Mouse (Mus musculus) stomach, embryonic 14.5 days (tissue): ENCODE results near the gene Trp53tg5. TPM values are rescaled to one million over a fixed set of nuclear protein-coding genes. Genes with fewer than 3 reads are reported as not detected.

Experiments used
- ATAC-seq: fragments of 200-750 bp; cut with Nextera tagmentation; 2 replicates; pipeline ENCODE4 v1.8.0; 2017; ENCODE audit warnings: low read depth, moderate TSS enrichment; ENCODE audit not compliant: insufficient number of reproducible peaks, insufficient read depth, low FRiP score
- H3K27ac ChIP-seq: fragments of 300-500 bp; sonication (generic); 2 replicates; pipeline ENCODE4 v1.5.1; 2014; ENCODE audit warnings: mild to moderate bottlenecking, low read length, moderate library complexity, mixed read lengths
- H3K27me3 ChIP-seq: fragments of 300-500 bp; sonication (generic); 2 replicates; pipeline ENCODE4 v1.6.1; 2014; ENCODE audit warnings: low read length, control low read depth, mixed read lengths; ENCODE audit not compliant: control insufficient read depth, insufficient read depth
- H3K36me3 ChIP-seq: fragments of 300-500 bp; sonication (generic); 2 replicates; pipeline ENCODE4 v1.6.1; 2014; ENCODE audit warnings: mild to moderate bottlenecking, control low read depth, low read length, moderate library complexity, mixed read lengths; ENCODE audit not compliant: control insufficient read depth, insufficient read depth
- H3K4me1 ChIP-seq: fragments of 300-500 bp; sonication (generic); 2 replicates; pipeline ENCODE4 v1.6.1; 2014; ENCODE audit warnings: low read length, control low read depth, mixed read lengths; ENCODE audit not compliant: control insufficient read depth, insufficient read depth
- H3K4me2 ChIP-seq: fragments of 300-500 bp; sonication (generic); replicated peaks from 2 replicates; pipeline ENCODE4 v1.6.1; 2014; ENCODE audit warnings: low read depth, low read length, control low read depth
- H3K4me3 ChIP-seq: fragments of 300-500 bp; sonication (generic); 2 replicates; pipeline ENCODE4 v1.5.1; 2014; ENCODE audit warnings: low read depth, low read length, control low read depth
- H3K9ac ChIP-seq: fragments of 300-500 bp; sonication (generic); replicated peaks from 2 replicates; pipeline ENCODE4 v1.6.1; 2014; ENCODE audit warnings: low read depth, mild to moderate bottlenecking, control low read depth, low read length, moderate library complexity, mixed read lengths
- H3K9me3 ChIP-seq: fragments of 300-500 bp; sonication (generic); 2 replicates; pipeline ENCODE4 v1.6.1; 2016; ENCODE audit warnings: low read depth, low read length, control low read depth; ENCODE audit not compliant: control insufficient read depth
- WGBS: fragments of 180-500 bp; shearing (Covaris S2); extraction: QIAGEN DNeasy Blood & Tissue Kit; methylation state at CpG from one replicate; pipeline ENCODE4 v1.1.7; 2014; 5-methylcytosine and 5-hydroxymethylcytosine counted together
- polyA plus RNA-seq: library from polyadenylated mRNA; unstranded; fragments of >200 nt; fragmentation: Nextera tagmentation; extraction: Ambion mirVana; gene quantifications from 2 replicates; pipeline ENCODE4 v1.2.1, GENCODE M21; 2014

The Trp53tg5 gene
- polyA plus RNA-seq, 1 experiment from 2014 or later, result not detected

DNA sequence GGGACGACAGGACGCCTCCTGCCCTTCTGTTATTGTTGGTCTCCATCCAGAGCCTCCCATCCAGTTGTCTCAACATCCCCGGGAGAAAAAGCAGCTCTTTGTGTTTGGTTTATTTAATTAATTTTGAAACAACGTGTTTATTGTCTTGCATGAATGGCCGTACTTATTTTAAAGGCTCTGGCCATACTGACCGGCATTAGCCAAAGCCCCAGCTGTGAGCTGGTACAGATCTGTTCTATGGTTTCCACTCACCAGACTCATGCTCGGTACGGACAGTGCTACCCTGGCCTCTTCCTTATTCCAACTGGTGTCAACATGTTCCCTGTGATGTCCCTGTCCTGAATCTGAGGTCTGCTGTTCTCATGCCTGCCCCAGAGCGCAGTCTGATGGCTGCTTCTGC lies 42.4 kb upstream of the Trp53tg5 start:
- no peak for ATAC-seq
- Histone ChIP-seq H3K4me3 (no peak overlapping the region), H3K9ac (no peak overlapping the region), H3K27ac (no peak overlapping the region), H3K27me3 (no peaks in the 10 kb centered on the region), H3K9me3 (no peaks in the 10 kb centered on the region), H3K36me3 (no peaks in the 10 kb centered on the region), H3K4me2 (no peak overlapping the region), H3K4me1 (peaks cover 8% of the 10 kb centered on the region)
- 78% methylated on average over 9 of the region's 9 CpGs for WGBS

- no peaks in the 10 kb centered on the region for H3K36me3 ChIP-seq
- H3K27me3 ChIP-seq, result no peaks in the 10 kb centered on the region
- H3K4me2 ChIP-seq, result no peak overlapping the region
- no peak overlapping the region for H3K27ac ChIP-seq
- ATAC-seq, result no peak
- H3K9ac ChIP-seq, result no peak overlapping the region
- H3K9me3 ChIP-seq, result no peaks in the 10 kb centered on the region
- H3K4me3 ChIP-seq, result no peak overlapping the region
- H3K4me1 ChIP-seq, result peaks cover 8% of the 10 kb centered on the region
- WGBS, result 77% methylated on average over 3 of the region's 3 CpGs
These were observed 41.4 kb upstream of the Trp53tg5 start for GRCm38 (mm10) chr2:164514916-164515315.

- Histone ChIP-seq H3K27me3 (no peaks in the 10 kb centered on the region), H3K9ac (no peak overlapping the region), H3K4me3 (no peak overlapping the region), H3K27ac (no peak overlapping the region), H3K4me1 (peaks cover 1% of the 10 kb centered on the region; the same call in 1 of the 2 replicates), H3K9me3 (no peaks in the 10 kb centered on the region), H3K4me2 (no peak overlapping the region), H3K36me3 (no peaks in the 10 kb centered on the region)
- ATAC-seq, result no peak
- WGBS, result 71% methylated on average over 8 of the region's 8 CpGs
These were observed 39.9 kb upstream of the Trp53tg5 start for GRCm38 (mm10) chr2:164513389-164513788.

DNA sequence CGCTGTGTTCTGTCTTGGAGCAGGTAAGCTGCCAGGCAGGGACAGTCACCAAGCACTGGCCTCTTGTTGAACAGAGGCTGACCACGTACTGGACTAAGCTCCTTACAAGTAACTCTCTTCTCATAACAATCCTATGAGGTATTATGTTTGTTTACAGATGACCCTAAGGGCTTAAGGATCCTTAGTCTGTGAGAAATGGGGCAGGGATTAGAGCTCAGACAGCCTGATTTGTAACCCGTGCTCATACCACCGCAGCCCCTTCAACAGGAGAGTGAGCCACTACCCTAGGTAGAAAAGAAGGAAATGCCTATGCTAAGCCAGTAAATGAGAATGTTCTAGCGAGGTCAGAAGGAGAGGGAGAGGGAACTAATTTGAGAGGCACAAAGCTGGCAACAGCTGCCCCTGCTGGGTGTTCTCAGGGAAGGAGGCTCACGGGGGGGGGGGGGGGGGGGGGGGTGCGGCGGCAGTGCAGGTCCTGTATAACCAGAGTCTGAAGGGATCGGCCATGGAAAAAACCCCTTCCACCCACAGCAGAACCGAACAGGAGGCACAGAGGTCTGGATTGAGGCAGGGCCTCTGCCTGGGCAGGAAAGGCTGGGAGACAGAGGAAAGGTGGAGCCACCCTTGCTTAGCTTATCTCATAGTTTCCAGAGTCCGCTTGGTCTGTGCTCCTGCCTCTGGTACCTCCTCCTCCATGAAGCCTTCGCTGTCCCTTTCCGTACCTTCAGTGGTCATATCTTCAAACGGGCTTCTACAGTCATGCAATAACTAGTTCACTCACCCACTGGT lies 38.8 kb upstream of the Trp53tg5 start:
- H3K4me2 ChIP-seq, result no peak overlapping the region
- no peak overlapping the region for H3K27ac ChIP-seq
- H3K27me3 ChIP-seq, result no peaks in the 10 kb centered on the region
- no peaks in the 10 kb centered on the region for H3K4me1 ChIP-seq
- no peaks in the 10 kb centered on the region for H3K36me3 ChIP-seq
- no peak overlapping the region for H3K9ac ChIP-seq
- no peak for ATAC-seq
- H3K9me3 ChIP-seq, result no peaks in the 10 kb centered on the region
- H3K4me3 ChIP-seq, result no peak overlapping the region
- WGBS, result 51% methylated on average over 12 of the region's 14 CpGs

GRCm38 (mm10) chr2:164510621-164511190 lies 37.2 kb upstream of the Trp53tg5 start:
- ATAC-seq, result no peak
- WGBS, result 41% methylated on average over 4 of the region's 5 CpGs
- no peak overlapping the region for H3K27ac ChIP-seq

GRCm38 (mm10) chr2:164507811-164508210 lies 34.3 kb upstream of the Trp53tg5 start:
- Histone ChIP-seq H3K4me1 (no peaks in the 10 kb centered on the region), H3K4me2 (no peak overlapping the region), H3K9ac (no peak overlapping the region), H3K27ac (no peak overlapping the region), H3K27me3 (no peaks in the 10 kb centered on the region), H3K36me3 (peaks cover 29% of the 10 kb centered on the region), H3K9me3 (peaks cover 9% of the 10 kb centered on the region; the same call in 1 of the 2 replicates), H3K4me3 (no peak overlapping the region)
- 89% methylated on average over 19 of the region's 19 CpGs for WGBS
- no peak for ATAC-seq

More at GRCm38 (mm10) chr2:164510621-164511190, 37.2 kb upstream of the Trp53tg5 start:
- no peak overlapping the region for H3K9ac ChIP-seq
- H3K27me3 ChIP-seq, result no peaks in the 10 kb centered on the region
- H3K9me3 ChIP-seq, result no peaks in the 10 kb centered on the region
- no peak overlapping the region for H3K4me2 ChIP-seq
- H3K4me1 ChIP-seq, result no peaks in the 10 kb centered on the region
- H3K4me3 ChIP-seq, result no peak overlapping the region
- H3K36me3 ChIP-seq, result peaks cover 5% of the 10 kb centered on the region; the same call in 1 of the 2 replicates

DNA sequence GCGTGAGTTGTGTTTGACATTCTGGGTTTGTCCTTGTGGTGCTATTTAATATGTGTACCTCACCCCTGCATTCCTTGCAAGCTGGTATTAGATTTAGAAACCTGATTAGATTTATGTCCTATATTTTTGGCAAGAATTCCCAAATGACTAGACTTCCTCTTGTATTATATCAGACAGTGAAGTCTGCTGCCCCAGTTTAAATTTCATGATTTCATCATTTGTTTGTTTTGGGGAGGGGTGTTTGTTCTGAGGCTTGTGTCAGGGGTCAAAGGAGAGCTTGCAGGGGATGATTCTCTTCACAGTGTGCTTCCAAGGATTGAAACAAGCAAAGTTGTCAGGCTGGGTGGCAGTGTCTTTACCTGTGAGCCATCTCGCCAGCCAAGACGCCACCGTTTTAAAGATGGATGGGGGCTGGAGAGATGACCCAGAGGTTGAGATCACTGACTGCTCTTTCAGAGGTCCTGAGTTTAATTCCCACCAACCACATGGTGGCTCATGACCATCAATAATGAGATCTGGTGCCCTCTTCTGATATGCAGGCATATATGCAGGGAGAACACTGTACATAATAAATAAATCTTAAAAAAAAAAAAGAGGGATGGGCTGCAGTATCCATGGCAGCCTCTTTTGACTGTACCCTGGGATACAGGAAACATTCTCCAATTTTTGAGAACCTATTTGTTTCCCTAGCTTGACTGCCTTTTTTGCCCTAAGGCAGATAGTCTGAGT lies 32.3 kb upstream of the Trp53tg5 start:
- H3K4me2 ChIP-seq, result no peak overlapping the region
- H3K36me3 ChIP-seq, result peaks cover 47% of the 10 kb centered on the region
- no peak overlapping the region for H3K27ac ChIP-seq
- no peaks in the 10 kb centered on the region for H3K27me3 ChIP-seq
- H3K4me1 ChIP-seq, result no peaks in the 10 kb centered on the region
- no peak overlapping the region for H3K9ac ChIP-seq
- H3K9me3 ChIP-seq, result peaks cover 9% of the 10 kb centered on the region; the same call in 1 of the 2 replicates
- no peak for ATAC-seq
- H3K4me3 ChIP-seq, result no peak overlapping the region
- 84% methylated on average over 4 of the region's 4 CpGs for WGBS

- Histone ChIP-seq H3K9ac (no peak overlapping the region), H3K27me3 (no peaks in the 10 kb centered on the region), H3K27ac (no peak overlapping the region), H3K4me2 (no peak overlapping the region), H3K9me3 (peaks cover 9% of the 10 kb centered on the region; the same call in 1 of the 2 replicates), H3K36me3 (peaks cover 52% of the 10 kb centered on the region), H3K4me1 (no peaks in the 10 kb centered on the region), H3K4me3 (no peak overlapping the region)
- ATAC-seq, result no peak
- 96% methylated on average over 3 of the region's 3 CpGs for WGBS
These were observed 31.4 kb upstream of the Trp53tg5 start for GRCm38 (mm10) chr2:164504919-164505318.
